Mouse (Mus musculus) heart, embryonic 10.5 days (tissue): ENCODE measurements at regions not wholly inside any gene's neighbourhood (a gene's known extent, or its start where the extent isn't known, plus 50 kb on each side); places are given as distances from the start of the nearest gene placed in this dataset.

Experiments
- DNase-seq: peaks from one replicate; pipeline ENCODE4 v3.0.0-alpha.2; 2017; ENCODE audit warnings: low spot score
- H3K27ac ChIP-seq: fragments of 300-500 bp; sonication (generic); 2 replicates; pipeline ENCODE4 v1.5.1; 2016; ENCODE audit warnings: mild to moderate bottlenecking
- H3K27me3 ChIP-seq: fragments of 300-500 bp; sonication (generic); 2 replicates; pipeline ENCODE4 v1.6.1; 2016; ENCODE audit warnings: mild to moderate bottlenecking; ENCODE audit not compliant: poor library complexity, insufficient read depth, severe bottlenecking
- H3K36me3 ChIP-seq: fragments of 300-500 bp; sonication (generic); 2 replicates; pipeline ENCODE4 v1.6.1; 2016; ENCODE audit warnings: mild to moderate bottlenecking, moderate library complexity
- H3K4me1 ChIP-seq: fragments of 300-500 bp; sonication (generic); 2 replicates; pipeline ENCODE4 v1.6.1; 2016; ENCODE audit warnings: mild to moderate bottlenecking
- H3K4me3 ChIP-seq: fragments of 300-500 bp; sonication (generic); 2 replicates; pipeline ENCODE4 v1.5.1; 2016; ENCODE audit warnings: mild to moderate bottlenecking, moderate library complexity
- H3K9me3 ChIP-seq: fragments of 300-500 bp; sonication (generic); 2 replicates; pipeline ENCODE4 v1.6.1; 2016; ENCODE audit warnings: mild to moderate bottlenecking, moderate library complexity
- WGBS: fragments of 180-500 bp; shearing (Covaris S2); methylation state at CpG from one replicate; pipeline ENCODE4 v1.1.7; 2016; 5-methylcytosine and 5-hydroxymethylcytosine counted together

GRCm38 (mm10) chr17:87202958-87203720, 62.6 kb downstream of the Mcfd2 start:
- DNase-seq: no peak
- H3K27ac ChIP-seq: peak overlapping the region; percentile 79

DNA sequence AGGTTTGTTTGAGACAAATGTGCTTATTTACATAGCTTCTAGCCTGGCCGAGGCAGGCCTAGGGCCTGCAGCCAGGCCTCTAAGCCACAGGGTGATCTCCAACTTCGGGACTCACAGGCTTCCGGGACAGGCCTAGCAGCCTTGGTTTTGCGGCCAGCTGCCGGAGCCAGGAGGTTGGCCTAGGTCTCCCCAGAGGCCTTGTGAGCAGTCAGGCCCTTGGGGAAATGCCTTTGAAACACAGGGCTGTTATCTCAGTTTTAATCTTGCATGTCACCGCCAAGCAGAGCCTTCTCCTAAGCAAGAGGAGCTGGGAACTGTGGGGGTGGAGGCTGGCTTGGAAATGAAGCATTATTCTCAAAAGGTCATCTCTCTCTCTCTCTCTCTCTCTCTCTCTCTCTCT, 63.2 kb downstream of the Mcfd2 start:
- Histone ChIP-seq H3K9me3 (no peaks in the 10 kb centered on the region), H3K4me3 (no peak overlapping the region), H3K27me3 (no peaks in the 10 kb centered on the region), H3K27ac (peak overlapping the region; percentile 79), H3K4me1 (peaks cover 52% of the 10 kb centered on the region), H3K36me3 (no peaks in the 10 kb centered on the region)
- WGBS: 14% methylated on average over 6 of the region's 6 CpGs
- no peak for DNase-seq

More at GRCm38 (mm10) chr17:87202958-87203720, 62.6 kb downstream of the Mcfd2 start:
- no peak overlapping the region for H3K4me3 ChIP-seq
- H3K27me3 ChIP-seq: no peaks in the 10 kb centered on the region
- H3K36me3 ChIP-seq: no peaks in the 10 kb centered on the region
- H3K4me1 ChIP-seq: peaks cover 52% of the 10 kb centered on the region
- WGBS: 19% methylated on average over 5 of the region's 5 CpGs
- H3K9me3 ChIP-seq: no peaks in the 10 kb centered on the region

- no peaks in the 10 kb centered on the region for H3K27me3 ChIP-seq
- no peaks in the 10 kb centered on the region for H3K9me3 ChIP-seq
- 79% methylated on average over 3 of the region's 3 CpGs for WGBS
- no peak for DNase-seq
- no peaks in the 10 kb centered on the region for H3K36me3 ChIP-seq
- peaks cover 47% of the 10 kb centered on the region for H3K4me1 ChIP-seq
- H3K27ac ChIP-seq: peak overlapping the region; percentile 59; the same call in 1 of the 2 replicates
- H3K4me3 ChIP-seq: no peak overlapping the region
These were observed 65.0 kb downstream of the Mcfd2 start for GRCm38 (mm10) chr17:87200721-87201242.

GRCm38 (mm10) chr17:87200134-87200533, 65.6 kb downstream of the Mcfd2 start:
- 83% methylated on average over 2 of the region's 2 CpGs for WGBS
- no peak overlapping the region for H3K4me3 ChIP-seq
- no peaks in the 10 kb centered on the region for H3K36me3 ChIP-seq
- no peaks in the 10 kb centered on the region for H3K27me3 ChIP-seq
- peaks cover 47% of the 10 kb centered on the region for H3K4me1 ChIP-seq
- H3K9me3 ChIP-seq: no peaks in the 10 kb centered on the region
- peak overlapping the region; percentile 59; the same call in 1 of the 2 replicates for H3K27ac ChIP-seq
- DNase-seq: no peak

DNA sequence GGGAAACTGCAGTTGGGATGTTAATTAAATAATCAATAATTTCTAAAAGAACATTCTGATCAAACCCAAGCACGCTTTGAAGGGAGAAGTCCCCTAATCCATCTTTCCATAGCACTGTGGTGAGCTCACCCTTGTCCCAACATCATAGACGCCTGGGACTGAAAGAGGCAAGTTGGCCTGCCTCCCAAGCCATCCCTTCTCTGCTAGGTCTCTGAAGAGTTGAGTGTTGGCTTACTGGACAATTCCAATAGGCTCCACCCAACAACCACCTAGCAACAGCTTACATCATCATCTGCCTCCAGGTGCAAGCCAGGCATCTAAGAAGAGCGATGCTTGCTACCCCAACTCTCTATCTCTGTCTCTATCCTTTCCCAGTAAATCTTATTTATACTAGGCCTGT, 66.6 kb downstream of the Mcfd2 start:
- 0 out of 2 replicates have a peak overlapping the region, but pooled peaks have one; percentile 16 for H3K27ac ChIP-seq
- H3K4me3 ChIP-seq: no peak overlapping the region
- no peaks in the 10 kb centered on the region for H3K36me3 ChIP-seq
- peaks cover 47% of the 10 kb centered on the region for H3K4me1 ChIP-seq
- H3K9me3 ChIP-seq: no peaks in the 10 kb centered on the region
- H3K27me3 ChIP-seq: no peaks in the 10 kb centered on the region
- no peak for DNase-seq
- 78% methylated on average over 3 of the region's 3 CpGs for WGBS

- Histone ChIP-seq H3K27me3 (no peaks in the 10 kb centered on the region), H3K9me3 (0 out of 2 replicates have a peak, but pooled peaks cover 3% of the 10 kb centered on the region), H3K4me1 (peaks cover 39% of the 10 kb centered on the region), H3K36me3 (no peaks in the 10 kb centered on the region), H3K4me3 (no peak overlapping the region), H3K27ac (no peak overlapping the region)
- DNase-seq: no peak
- 90% methylated on average over 4 of the region's 4 CpGs for WGBS
These were observed 68.3 kb downstream of the Mcfd2 start for GRCm38 (mm10) chr17:87197434-87197833.

DNA sequence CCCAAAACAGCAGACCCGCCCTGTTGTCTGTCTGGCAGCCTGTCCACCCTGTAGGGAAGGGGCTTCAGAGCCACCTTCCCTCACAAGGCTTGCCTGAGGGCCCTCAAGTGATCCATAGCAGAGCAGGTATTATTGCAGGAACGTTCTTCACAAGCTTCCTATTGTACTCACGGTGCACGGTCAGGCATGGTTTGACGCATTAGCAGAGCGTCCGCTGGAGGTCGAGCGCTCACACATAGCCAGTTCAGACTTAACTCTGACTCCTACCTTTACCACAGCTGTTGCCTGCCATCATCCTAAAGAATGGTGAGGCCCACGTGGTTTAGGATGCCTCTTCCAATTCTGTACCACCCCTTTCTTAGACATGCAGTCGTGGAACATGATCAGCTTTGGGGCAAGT, 71.1 kb downstream of the Mcfd2 start:
- no peak overlapping the region for H3K27ac ChIP-seq
- DNase-seq: no peak
- 68% methylated on average over 11 of the region's 11 CpGs for WGBS
- H3K36me3 ChIP-seq: no peaks in the 10 kb centered on the region
- H3K4me3 ChIP-seq: no peak overlapping the region
- no peaks in the 10 kb centered on the region for H3K27me3 ChIP-seq
- H3K4me1 ChIP-seq: peaks cover 18% of the 10 kb centered on the region
- 0 out of 2 replicates have a peak, but pooled peaks cover 3% of the 10 kb centered on the region for H3K9me3 ChIP-seq

- H3K36me3 ChIP-seq: no peaks in the 10 kb centered on the region
- no peak overlapping the region for H3K27ac ChIP-seq
- no peaks in the 10 kb centered on the region for H3K27me3 ChIP-seq
- H3K4me1 ChIP-seq: peaks cover 13% of the 10 kb centered on the region
- DNase-seq: no peak
- H3K9me3 ChIP-seq: 0 out of 2 replicates have a peak, but pooled peaks cover 3% of the 10 kb centered on the region
- H3K4me3 ChIP-seq: no peak overlapping the region
- 7% methylated on average over 7 of the region's 7 CpGs for WGBS
These were observed 72.3 kb downstream of the Mcfd2 start for GRCm38 (mm10) chr17:87193482-87193881.

- Histone ChIP-seq H3K27ac (no peak overlapping the region), H3K27me3 (peaks cover 14% of the 10 kb centered on the region; the same call in 1 of the 2 replicates), H3K4me1 (peaks cover 39% of the 10 kb centered on the region), H3K4me3 (no peak overlapping the region), H3K9me3 (0 out of 2 replicates have a peak, but pooled peaks cover 3% of the 10 kb centered on the region), H3K36me3 (no peaks in the 10 kb centered on the region)
- no peak for DNase-seq
- WGBS: 66% methylated on average over 3 of the region's 3 CpGs
These were observed 76.1 kb downstream of the Mcfd2 start for GRCm38 (mm10) chr17:87189670-87190069.
